Mouse (Mus musculus) testis, adult 2 months (tissue): ENCODE data around the gene Stab1.

Source experiments
- CTCF ChIP-seq: fragments of 200-500 bp; IDR thresholded peaks from 2 replicates; pipeline ENCODE4 v1.5.1; 2012; ENCODE audit warnings: low read depth, mild to moderate bottlenecking, inconsistent platforms, low read length, moderate library complexity; ENCODE audit not compliant: control insufficient read depth, insufficient read depth, insufficient replicate concordance
- POLR2A ChIP-seq: fragments of 200-500 bp; IDR thresholded peaks from 2 replicates; pipeline ENCODE4 v1.6.1; 2012; ENCODE audit warnings: low read depth, mild to moderate bottlenecking, inconsistent platforms, low read length, moderate library complexity; ENCODE audit not compliant: control insufficient read depth

DNA sequence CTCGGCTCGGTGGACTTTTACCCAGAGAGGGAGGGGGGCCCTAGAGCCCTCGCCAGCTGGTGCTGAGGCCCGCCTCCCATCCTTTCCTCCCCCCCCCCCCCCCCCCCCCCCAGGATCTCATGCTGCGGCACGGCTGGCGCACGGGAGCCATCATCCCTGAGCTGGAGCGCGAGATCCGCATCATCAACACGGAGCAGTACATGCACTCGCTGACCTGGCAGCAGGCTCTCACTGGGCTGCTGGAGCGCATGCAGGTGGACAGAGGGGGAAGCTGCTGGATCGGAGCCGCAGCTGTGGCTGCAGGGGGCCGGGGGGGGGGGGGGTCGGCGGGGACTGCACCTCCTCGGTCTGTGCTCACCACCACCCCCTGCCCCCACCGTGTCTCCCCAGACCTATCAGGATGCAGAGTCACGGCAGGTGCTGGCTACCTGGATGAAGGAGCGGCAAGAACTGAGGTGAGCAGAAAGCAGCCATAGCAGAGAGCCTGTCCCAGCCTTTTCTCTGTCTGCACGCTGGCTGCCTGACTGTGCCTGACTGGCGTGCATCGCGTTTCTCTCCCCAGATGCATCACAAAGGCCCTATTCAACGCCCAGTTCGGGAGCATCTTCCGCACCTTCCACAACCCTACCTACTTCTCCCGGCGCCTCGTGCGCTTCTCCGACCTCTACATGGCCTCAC lies 30.1 kb downstream of the Stab1 start:
- TF ChIP-seq CTCF (no peak), POLR2A (no peak)
